Mouse (Mus musculus): ENCODE data around the gene Elovl6.

- TF ChIP-seq CTCF (IDR thresholded peaks at IDR 0.05; ENCODE audit: borderline replicate concordance, insufficient read depth, low read depth, low read length): no peak
- no peak for TF ChIP-seq POLR2A (IDR thresholded peaks at IDR 0.05; ENCODE audit: borderline replicate concordance, insufficient read depth, low read length)
These were observed 38.0 kb upstream of the Elovl6 start for GRCm38 (mm10) chr3:129494123-129494522.

All from cerebellum, adult 2 months (tissue).